Mouse (Mus musculus) heart, embryonic 12.5 days (tissue): ENCODE results near the gene Tnrc6c. TPM values are rescaled to one million over a fixed set of nuclear protein-coding genes. Genes with fewer than 3 reads are reported as not detected.

ENCODE experiments used
- ATAC-seq: fragments of 200-750 bp; cut with Nextera tagmentation; 2 replicates; pipeline ENCODE4 v1.8.0; 2017; ENCODE audit warnings: moderate TSS enrichment, moderate library complexity; ENCODE audit not compliant: insufficient number of reproducible peaks, low FRiP score
- H3K27ac ChIP-seq: fragments of 300-500 bp; sonication (generic); 2 replicates; pipeline ENCODE4 v1.5.1; 2016; ENCODE audit warnings: mild to moderate bottlenecking, moderate library complexity; ENCODE audit not compliant: poor library complexity, severe bottlenecking
- H3K27me3 ChIP-seq: fragments of 300-500 bp; sonication (generic); replicated peaks from 2 replicates; pipeline ENCODE4 v1.6.1; 2016; ENCODE audit warnings: mild to moderate bottlenecking, moderate library complexity
- H3K36me3 ChIP-seq: fragments of 300-500 bp; sonication (generic); 2 replicates; pipeline ENCODE4 v1.6.1; 2016; ENCODE audit warnings: mild to moderate bottlenecking, moderate library complexity
- H3K4me1 ChIP-seq: fragments of 300-500 bp; sonication (generic); replicated peaks from 2 replicates; pipeline ENCODE4 v1.6.1; 2016; ENCODE audit warnings: mild to moderate bottlenecking
- H3K4me2 ChIP-seq: fragments of 300-500 bp; sonication (generic); 2 replicates; pipeline ENCODE4 v1.6.1; 2016; ENCODE audit warnings: mild to moderate bottlenecking, moderate library complexity
- H3K4me3 ChIP-seq: fragments of 300-500 bp; sonication (generic); 2 replicates; pipeline ENCODE4 v1.5.1; 2016; ENCODE audit warnings: mild to moderate bottlenecking
- H3K9ac ChIP-seq: fragments of 300-500 bp; sonication (generic); 2 replicates; pipeline ENCODE4 v1.6.1; 2016; ENCODE audit warnings: mild to moderate bottlenecking, moderate library complexity
- H3K9me3 ChIP-seq: fragments of 300-500 bp; sonication (generic); replicated peaks from 2 replicates; pipeline ENCODE4 v1.6.1; 2016; ENCODE audit warnings: mild to moderate bottlenecking, moderate library complexity
- WGBS: fragments of 180-500 bp; shearing (Covaris S2); methylation state at CpG from one replicate; pipeline ENCODE4 v1.1.7; 2016; 5-methylcytosine and 5-hydroxymethylcytosine counted together
- polyA plus RNA-seq: library from polyadenylated mRNA; unstranded; fragments of >200 nt; fragmentation: Nextera tagmentation; extraction: Ambion mirVana; gene quantifications from 2 replicates; pipeline ENCODE4 v1.2.1, GENCODE M21; 2016

The Tnrc6c gene
- polyA plus RNA-seq, 1 experiment from 2014 or later: 8.2 TPM

DNA sequence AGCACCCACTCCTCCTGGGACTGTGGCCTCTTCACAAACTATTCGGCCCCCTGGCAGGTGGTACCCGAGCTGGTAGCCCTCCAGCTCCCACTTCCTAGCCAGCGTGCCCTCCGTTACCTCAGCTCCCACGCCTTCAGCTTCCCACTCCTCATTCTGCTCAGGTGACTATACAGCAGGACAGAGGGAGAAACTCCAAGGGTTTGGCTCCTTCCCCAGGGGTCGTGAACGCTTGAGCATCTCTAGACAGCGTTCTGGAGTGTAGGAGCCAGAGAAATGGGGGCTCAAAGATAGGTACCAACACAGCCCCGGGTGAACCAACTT lies 137.3 kb downstream of the Tnrc6c start:
- Histone ChIP-seq H3K4me2 (no peak overlapping the region), H3K27me3 (peaks cover 14% of the 10 kb centered on the region)

DNA sequence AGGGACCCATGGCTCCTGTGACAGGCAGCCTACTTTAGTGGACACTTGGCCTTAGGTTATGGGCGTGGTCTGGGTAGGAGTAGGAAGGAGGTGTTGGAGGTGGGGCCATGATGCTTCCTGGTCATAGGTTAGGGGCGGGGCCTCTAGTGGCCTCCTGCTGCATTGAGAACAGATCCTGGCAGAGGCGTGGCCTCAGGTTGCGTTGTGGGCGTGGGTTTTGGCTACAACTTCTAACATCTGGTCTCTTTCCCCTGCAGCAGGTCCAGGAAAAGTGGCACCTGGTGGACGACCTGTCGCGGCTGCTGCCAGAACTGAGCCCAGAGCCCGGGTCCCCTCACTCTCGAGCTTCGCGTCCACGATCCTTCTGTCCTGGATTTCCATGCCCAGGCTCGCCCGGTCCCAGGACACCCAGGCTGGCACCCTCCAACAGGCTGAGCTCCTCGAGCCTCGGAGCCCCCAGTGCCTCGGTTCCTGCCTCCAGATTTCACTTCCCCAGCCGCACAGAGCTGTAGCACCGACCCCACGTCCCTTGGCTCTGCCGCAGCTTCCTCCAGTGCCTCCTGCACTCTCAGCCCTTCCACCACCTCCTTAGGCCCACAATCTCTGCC lies 138.3 kb downstream of the Tnrc6c start:
- WGBS: 10% methylated on average over 22 of the region's 22 CpGs
- Histone ChIP-seq H3K4me1 (peaks cover 24% of the 10 kb centered on the region), H3K27ac (no peak overlapping the region), H3K4me2 (peak overlapping the region; percentile 73), H3K4me3 (peak overlapping the region; percentile 36), H3K36me3 (no peaks in the 10 kb centered on the region), H3K27me3 (peaks cover 16% of the 10 kb centered on the region), H3K9me3 (no peaks in the 10 kb centered on the region), H3K9ac (peak overlapping the region; percentile 65)
- ATAC-seq: peak; percentile 84

More for the DNA sequence above, 137.3 kb downstream of the Tnrc6c start:
- no peak overlapping the region for H3K27ac ChIP-seq
- ATAC-seq: no peak
- H3K4me1 ChIP-seq: peaks cover 23% of the 10 kb centered on the region
- no peak overlapping the region for H3K9ac ChIP-seq
- no peak overlapping the region for H3K4me3 ChIP-seq
- no peaks in the 10 kb centered on the region for H3K9me3 ChIP-seq
- H3K36me3 ChIP-seq: no peaks in the 10 kb centered on the region
- 80% methylated on average over 9 of the region's 9 CpGs for WGBS

GRCm38 (mm10) chr11:117794035-117794551 lies 140.0 kb downstream of the Tnrc6c start:
- Histone ChIP-seq H3K9me3 (no peaks in the 10 kb centered on the region), H3K36me3 (no peaks in the 10 kb centered on the region), H3K9ac (no peak overlapping the region), H3K27me3 (peaks cover 16% of the 10 kb centered on the region), H3K4me3 (no peak overlapping the region), H3K4me1 (peaks cover 40% of the 10 kb centered on the region), H3K4me2 (no peak overlapping the region), H3K27ac (no peak overlapping the region)
- 52% methylated on average over 4 of the region's 4 CpGs for WGBS
- no peak for ATAC-seq

DNA sequence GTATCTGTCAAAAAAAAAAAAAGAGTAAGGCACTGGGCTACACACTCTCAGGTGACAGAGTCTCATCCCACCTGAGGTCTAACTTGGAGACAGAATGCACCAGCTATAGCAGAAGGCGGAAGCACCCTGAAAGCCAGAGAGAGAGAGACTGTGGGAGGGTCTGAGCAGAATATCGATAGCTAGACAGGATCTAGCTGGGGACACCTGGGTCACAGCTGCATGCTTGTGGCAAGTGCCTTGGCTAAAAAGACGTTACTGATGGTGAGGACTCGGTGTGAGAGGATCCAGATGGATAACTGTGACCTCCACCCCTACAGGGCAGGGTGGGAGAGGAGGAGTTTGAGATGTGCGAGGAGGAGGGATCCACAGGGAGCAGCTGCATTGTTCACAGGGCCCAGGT lies 142.9 kb downstream of the Tnrc6c start:
- Histone ChIP-seq H3K9me3 (no peaks in the 10 kb centered on the region), H3K27me3 (peaks cover 9% of the 10 kb centered on the region; the same call in 1 of the 2 replicates), H3K4me3 (no peak overlapping the region), H3K4me2 (no peak overlapping the region), H3K27ac (no peak overlapping the region), H3K36me3 (no peaks in the 10 kb centered on the region), H3K4me1 (peaks cover 30% of the 10 kb centered on the region), H3K9ac (no peak overlapping the region)
- 35% methylated on average over 5 of the region's 5 CpGs for WGBS
- no peak for ATAC-seq

GRCm38 (mm10) chr11:117797511-117798159 lies 143.5 kb downstream of the Tnrc6c start, which contains the start of gene 6030468B19Rik:
6030468B19Rik (plus strand) TSS chr11:117797660.
- Histone ChIP-seq H3K27ac (no peak within 1 kb of the TSS), H3K4me3 (peak within 1 kb of the TSS; percentile 4; the same call in 1 of the 2 replicates), H3K9me3 (no peaks in the 10 kb centered on the region), H3K36me3 (no peaks in the 10 kb centered on the region), H3K4me1 (peaks cover 23% of the 10 kb centered on the region), H3K27me3 (peaks cover 9% of the 10 kb centered on the region; the same call in 1 of the 2 replicates), H3K4me2 (peak within 1 kb of the TSS; percentile 30), H3K9ac (peak within 1 kb of the TSS; percentile 28; the same call in 1 of the 2 replicates)
- 33% methylated on average over 9 of the region's 9 CpGs for WGBS
- peak; percentile 70 for ATAC-seq

DNA sequence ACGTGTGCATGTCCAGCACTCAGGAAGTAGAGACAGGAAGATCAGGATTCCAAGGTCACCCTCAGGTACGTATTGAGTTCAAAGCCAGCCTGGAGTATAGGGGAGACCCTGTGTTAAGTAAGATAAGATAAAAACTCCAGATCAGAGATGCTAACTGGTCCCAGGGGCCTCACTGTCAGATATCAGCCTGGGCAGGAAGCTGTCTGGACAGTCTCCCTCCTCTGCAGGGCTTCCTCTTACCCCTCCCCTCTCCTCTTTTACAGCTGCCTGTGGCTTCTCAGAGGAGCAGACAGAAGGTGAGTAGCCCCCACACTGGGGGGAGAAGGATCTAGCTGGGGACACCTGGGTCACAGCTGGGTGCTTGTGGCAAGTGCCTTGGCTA lies 144.1 kb downstream of the Tnrc6c start:
- Histone ChIP-seq H3K4me1 (peaks cover 22% of the 10 kb centered on the region), H3K9ac (peak overlapping the region; percentile 28; the same call in 1 of the 2 replicates), H3K27me3 (peaks cover 12% of the 10 kb centered on the region), H3K4me2 (peak overlapping the region; percentile 30), H3K4me3 (peak overlapping the region; percentile 4; the same call in 1 of the 2 replicates), H3K9me3 (no peaks in the 10 kb centered on the region), H3K36me3 (no peaks in the 10 kb centered on the region), H3K27ac (no peak overlapping the region)
- WGBS: 13% methylated on average over 2 of the region's 2 CpGs
- ATAC-seq: peak; percentile 52; the same call in 1 of the 2 replicates

DNA sequence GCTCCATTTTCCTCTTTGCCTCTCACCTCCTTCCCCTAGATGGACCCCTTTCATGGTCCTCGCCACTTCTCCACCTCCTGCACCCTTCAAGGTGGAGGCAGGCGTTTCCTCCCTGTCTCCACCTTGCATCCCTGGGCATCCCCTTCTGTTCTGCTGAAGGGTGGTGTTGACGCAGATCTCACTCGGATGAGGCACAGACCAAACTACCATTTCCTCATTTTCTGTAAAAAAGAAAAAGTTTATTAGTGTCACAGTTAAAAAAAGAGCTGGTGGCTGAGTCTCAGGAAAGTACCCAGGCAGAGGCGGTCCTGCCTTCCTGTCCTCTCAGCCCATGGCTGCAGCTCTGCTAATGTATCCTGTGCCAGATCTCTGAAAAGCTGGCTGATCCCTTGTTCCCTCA lies 145.1 kb downstream of the Tnrc6c start:
- Histone ChIP-seq H3K27me3 (peaks cover 11% of the 10 kb centered on the region), H3K27ac (no peak overlapping the region), H3K4me2 (peak overlapping the region; percentile 20; the same call in 1 of the 2 replicates), H3K36me3 (no peaks in the 10 kb centered on the region), H3K4me1 (peaks cover 22% of the 10 kb centered on the region), H3K9ac (no peak overlapping the region), H3K9me3 (no peaks in the 10 kb centered on the region), H3K4me3 (no peak overlapping the region)
- 62% methylated on average over 5 of the region's 5 CpGs for whole genome bisulfite sequencing
- no peak for ATAC-seq

DNA sequence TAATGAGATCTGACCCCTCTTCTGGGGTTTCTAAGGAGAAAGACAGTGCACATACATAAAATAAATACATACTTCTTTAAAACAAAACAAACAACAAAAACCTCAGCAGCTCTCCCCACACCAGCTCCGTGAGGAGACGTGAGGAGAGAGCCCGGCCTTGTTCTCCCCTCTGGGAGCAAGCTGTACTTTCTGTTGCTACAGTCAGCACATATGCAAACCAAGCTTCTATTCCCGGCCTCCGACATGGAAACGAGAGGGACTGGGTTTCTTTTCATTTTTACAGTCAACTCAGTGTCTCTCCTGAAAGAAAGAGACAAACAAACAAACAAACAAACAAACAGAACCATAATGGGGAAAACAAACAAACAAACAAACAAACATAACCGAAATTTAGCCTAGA lies 145.9 kb downstream of the Tnrc6c start:
- Histone ChIP-seq H3K9me3 (no peaks in the 10 kb centered on the region), H3K27me3 (peaks cover 11% of the 10 kb centered on the region), H3K4me3 (no peak overlapping the region), H3K27ac (no peak overlapping the region), H3K9ac (no peak overlapping the region), H3K36me3 (no peaks in the 10 kb centered on the region), H3K4me2 (no peak overlapping the region), H3K4me1 (peaks cover 22% of the 10 kb centered on the region)
- no peak for ATAC-seq
- 87% methylated on average over 7 of the region's 7 CpGs for WGBS

DNA sequence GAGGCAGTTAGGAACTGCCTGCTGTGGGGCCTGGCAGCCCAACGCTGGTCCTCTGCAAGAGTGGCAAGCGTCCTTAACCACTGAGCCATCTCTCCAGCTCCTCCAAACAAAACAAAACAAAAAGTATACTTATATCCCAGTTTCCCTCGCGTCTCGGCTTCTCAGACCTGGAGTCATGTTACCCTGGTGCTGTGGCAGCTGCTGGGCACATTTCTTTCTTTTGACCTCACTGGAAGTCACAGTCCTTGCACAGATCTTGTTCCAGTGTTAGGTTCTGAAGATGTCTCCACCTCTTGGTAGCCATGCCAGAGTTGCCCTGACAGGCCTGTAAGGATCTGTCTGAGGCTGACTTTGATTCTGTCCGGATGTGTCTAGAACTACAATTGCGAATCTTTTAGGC lies 147.6 kb downstream of the Tnrc6c start:
- Histone ChIP-seq H3K4me1 (peaks cover 22% of the 10 kb centered on the region), H3K4me3 (no peak overlapping the region), H3K36me3 (no peaks in the 10 kb centered on the region), H3K4me2 (no peak overlapping the region), H3K9ac (no peak overlapping the region), H3K27ac (no peak overlapping the region), H3K9me3 (no peaks in the 10 kb centered on the region), H3K27me3 (peaks cover 9% of the 10 kb centered on the region)
- 72% methylated on average over 7 of the region's 7 CpGs for WGBS
- ATAC-seq: no peak

DNA sequence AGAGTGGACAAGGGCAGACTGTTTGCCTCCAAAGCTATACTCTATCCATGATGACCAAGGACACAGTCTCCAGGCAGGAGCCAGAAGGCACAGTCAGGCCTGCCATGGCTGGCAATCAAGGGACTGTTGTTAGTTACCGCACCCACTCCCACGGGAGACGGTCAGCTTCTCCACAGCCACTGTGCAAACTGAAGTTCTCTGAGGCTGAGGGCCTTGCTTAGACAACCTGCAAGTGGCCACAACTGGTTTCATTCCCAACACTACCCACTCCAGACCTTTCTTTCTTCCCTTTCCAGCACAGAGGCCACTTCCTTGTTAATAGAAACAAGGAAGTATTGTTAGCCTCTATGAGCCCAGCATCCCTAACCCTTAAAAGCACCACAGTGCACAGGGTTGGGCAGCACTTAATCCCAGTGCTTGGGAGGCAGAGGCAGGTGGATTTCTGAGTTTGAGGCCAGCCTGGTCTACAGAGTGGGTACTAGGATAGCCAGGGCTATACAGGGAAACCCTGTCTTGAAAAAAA lies 149.1 kb downstream of the Tnrc6c start:
- WGBS: 94% methylated on average over 3 of the region's 3 CpGs
- Histone ChIP-seq H3K36me3 (no peaks in the 10 kb centered on the region), H3K4me3 (no peak overlapping the region), H3K9me3 (no peaks in the 10 kb centered on the region), H3K4me1 (peaks cover 13% of the 10 kb centered on the region), H3K27me3 (peaks cover 9% of the 10 kb centered on the region), H3K27ac (no peak overlapping the region), H3K9ac (no peak overlapping the region), H3K4me2 (no peak overlapping the region)
- no peak for ATAC-seq

DNA sequence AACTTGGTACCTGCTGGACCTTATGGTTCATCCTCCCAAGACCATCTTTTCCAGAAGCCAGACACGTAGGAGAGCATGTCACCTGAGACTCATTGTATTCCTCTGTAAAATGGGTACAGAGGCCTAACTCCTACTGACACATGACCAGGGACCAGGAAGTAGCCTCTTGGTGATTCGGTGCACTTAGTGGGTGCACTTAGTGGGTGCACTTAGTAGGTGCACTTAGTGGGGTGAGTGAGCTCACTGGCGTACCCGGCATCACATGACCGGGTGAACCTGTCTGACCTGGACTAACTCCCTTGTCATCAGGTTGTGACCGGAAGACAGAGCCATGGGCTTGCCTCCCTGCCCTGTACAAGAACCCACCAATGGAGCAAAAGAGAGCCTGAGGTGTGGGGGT lies 152.7 kb downstream of the Tnrc6c start:
- peaks cover under 1% of the 10 kb centered on the region; the same call in 1 of the 2 replicates for H3K36me3 ChIP-seq
- no peak overlapping the region for H3K9ac ChIP-seq
- WGBS: 95% methylated on average over 6 of the region's 6 CpGs
- H3K4me2 ChIP-seq: no peak overlapping the region
- H3K4me3 ChIP-seq: no peak overlapping the region
- H3K27me3 ChIP-seq: peaks cover 9% of the 10 kb centered on the region
- H3K4me1 ChIP-seq: peaks cover 20% of the 10 kb centered on the region
- H3K27ac ChIP-seq: no peak overlapping the region
- ATAC-seq: no peak
- H3K9me3 ChIP-seq: no peaks in the 10 kb centered on the region
